Mouse (Mus musculus) urinary bladder, postnatal 25 days (tissue): ENCODE measurements at regions not wholly inside any gene's neighbourhood (a gene's known extent, or its start where the extent isn't known, plus 50 kb on each side); places are given as distances from the start of the nearest gene placed in this dataset.

Source experiments
- DNase-seq: peaks from one replicate; pipeline ENCODE4 v3.0.0; 2022; ENCODE audit warnings: low spot score

- no peak for DNase-seq
These were observed 85.7 kb downstream of the 1700001O22Rik start for GRCm38 (mm10) chr2:30717566-30718328.

GRCm38 (mm10) chr2:30716580-30717565, 86.6 kb downstream of the 1700001O22Rik start:
- peak; percentile 46 for DNase-seq

GRCm38 (mm10) chr2:30715720-30716310, 87.6 kb downstream of the 1700001O22Rik start:
- DNase-seq = no peak

GRCm38 (mm10) chr2:30713535-30713934, 89.9 kb downstream of the 1700001O22Rik start:
- peak; percentile 52 for DNase-seq

GRCm38 (mm10) chr2:30712841-30713401, 90.5 kb downstream of the 1700001O22Rik start:
- no peak for DNase-seq

- DNase-seq = peak; percentile 88
These were observed 91.5 kb downstream of the 1700001O22Rik start for GRCm38 (mm10) chr2:30711853-30712498.

GRCm38 (mm10) chr2:30711476-30711852, 92.0 kb downstream of the 1700001O22Rik start:
- no peak for DNase-seq

- DNase-seq = no peak
These were observed 92.6 kb downstream of the 1700001O22Rik start for GRCm38 (mm10) chr2:30710895-30711294.

- DNase-seq = peak; percentile 53
These were observed 94.0 kb downstream of the 1700001O22Rik start for GRCm38 (mm10) chr2:30709386-30709884.

GRCm38 (mm10) chr2:30708762-30709385, 94.6 kb downstream of the 1700001O22Rik start:
- no peak for DNase-seq

- DNase-seq = peak; percentile 85
These were observed 95.3 kb downstream of the 1700001O22Rik start for GRCm38 (mm10) chr2:30708001-30708683.

- peak; percentile 63 for DNase-seq
These were observed 96.1 kb downstream of the 1700001O22Rik start for GRCm38 (mm10) chr2:30707099-30708000.

- no peak for DNase-seq
These were observed 97.4 kb downstream of the 1700001O22Rik start for GRCm38 (mm10) chr2:30706036-30706435.

- DNase-seq = no peak
These were observed 100.2 kb downstream of the 1700001O22Rik start for GRCm38 (mm10) chr2:30703308-30703707.

- no peak for DNase-seq
These were observed 100.8 kb downstream of the 1700001O22Rik start for GRCm38 (mm10) chr2:30702711-30703110.

- no peak for DNase-seq
These were observed 102.6 kb downstream of the 1700001O22Rik start for GRCm38 (mm10) chr2:30700890-30701289.

- DNase-seq = no peak
These were observed 103.0 kb downstream of the 1700001O22Rik start for GRCm38 (mm10) chr2:30700471-30700870.

- DNase-seq = peak; percentile 68
These were observed 103.5 kb downstream of the 1700001O22Rik start for GRCm38 (mm10) chr2:30699797-30700454.
